Mouse (Mus musculus): ENCODE data around the gene Pqlc2. TPM values are rescaled to one million over a fixed set of nuclear protein-coding genes. Genes with fewer than 3 reads are reported as not detected.
A peak's percentile ranks its signal among the peaks of the same experiment; 100 is the strongest.

The Pqlc2 gene
- polyA plus RNA-seq, 1 experiment from 2014 or later, result 12.7 TPM

GRCm38 (mm10) chr4:139247966-139248365 lies 62.5 kb downstream of the Pqlc2 start:
- H3K9ac ChIP-seq (replicated peaks; ENCODE audit: low read depth, low read length), result no peak overlapping the region
- H3K9me3 ChIP-seq (ENCODE audit: control insufficient read depth, low read length), result no peaks in the 10 kb centered on the region
- H3K27me3 ChIP-seq (ENCODE audit: control insufficient read depth, insufficient read depth, low read length), result no peaks in the 10 kb centered on the region
- WGBS, result 75% methylated on average over 7 of the region's 7 CpGs
- H3K4me1 ChIP-seq (ENCODE audit: control insufficient read depth, insufficient read depth, low read length), result peaks cover 12% of the 10 kb centered on the region
- no peak overlapping the region for H3K4me3 ChIP-seq (ENCODE audit: low read depth, low read length)
- no peak overlapping the region for H3K27ac ChIP-seq (ENCODE audit: low read depth, low read length)
- no peaks in the 10 kb centered on the region for H3K36me3 ChIP-seq (ENCODE audit: control insufficient read depth, insufficient read depth, low read length)
- H3K4me2 ChIP-seq (ENCODE audit: low read depth, low read length), result no peak overlapping the region
- no peak for ATAC-seq (ENCODE audit: low read depth)

- 0 out of 2 replicates have a peak, but pooled peaks have one; percentile 44 for ATAC-seq (ENCODE audit: low read depth)
- H3K27ac ChIP-seq (ENCODE audit: low read depth, low read length), result peak overlapping the region; percentile 57
- no peaks in the 10 kb centered on the region for H3K27me3 ChIP-seq (ENCODE audit: control insufficient read depth, insufficient read depth, low read length)
- WGBS, result 35% methylated on average over 7 of the region's 7 CpGs
- no peak overlapping the region for H3K4me2 ChIP-seq (ENCODE audit: low read depth, low read length)
- H3K36me3 ChIP-seq (ENCODE audit: control insufficient read depth, insufficient read depth, low read length), result no peaks in the 10 kb centered on the region
- peaks cover 12% of the 10 kb centered on the region for H3K4me1 ChIP-seq (ENCODE audit: control insufficient read depth, insufficient read depth, low read length)
- no peaks in the 10 kb centered on the region for H3K9me3 ChIP-seq (ENCODE audit: control insufficient read depth, low read length)
- H3K4me3 ChIP-seq (ENCODE audit: low read depth, low read length), result no peak overlapping the region
- H3K9ac ChIP-seq (replicated peaks; ENCODE audit: low read depth, low read length), result no peak overlapping the region
Measured at GRCm38 (mm10) chr4:139246130-139246877, 64.2 kb downstream of the Pqlc2 start.

- ATAC-seq (ENCODE audit: low read depth), result no peak
- Histone ChIP-seq H3K9ac (replicated peaks; ENCODE audit: low read depth, low read length) (no peak overlapping the region), H3K4me3 (ENCODE audit: low read depth, low read length) (no peak overlapping the region), H3K36me3 (ENCODE audit: control insufficient read depth, insufficient read depth, low read length) (peaks cover 6% of the 10 kb centered on the region; the same call in 1 of the 2 replicates), H3K9me3 (ENCODE audit: control insufficient read depth, low read length) (no peaks in the 10 kb centered on the region), H3K4me2 (ENCODE audit: low read depth, low read length) (no peak overlapping the region), H3K27me3 (ENCODE audit: control insufficient read depth, insufficient read depth, low read length) (no peaks in the 10 kb centered on the region), H3K4me1 (ENCODE audit: control insufficient read depth, insufficient read depth, low read length) (peaks cover 12% of the 10 kb centered on the region), H3K27ac (ENCODE audit: low read depth, low read length) (peak overlapping the region; percentile 16; the same call in 1 of the 2 replicates)
- WGBS, result 83% methylated on average over 2 of the region's 2 CpGs
Measured at GRCm38 (mm10) chr4:139245534-139245933, 65.0 kb downstream of the Pqlc2 start.

GRCm38 (mm10) chr4:139244766-139245165 lies 65.7 kb downstream of the Pqlc2 start:
- Histone ChIP-seq H3K4me3 (ENCODE audit: low read depth, low read length) (no peak overlapping the region), H3K4me1 (ENCODE audit: control insufficient read depth, insufficient read depth, low read length) (peaks cover 12% of the 10 kb centered on the region), H3K36me3 (ENCODE audit: control insufficient read depth, insufficient read depth, low read length) (peaks cover 9% of the 10 kb centered on the region; the same call in 1 of the 2 replicates), H3K4me2 (ENCODE audit: low read depth, low read length) (no peak overlapping the region), H3K27me3 (ENCODE audit: control insufficient read depth, insufficient read depth, low read length) (no peaks in the 10 kb centered on the region), H3K27ac (ENCODE audit: low read depth, low read length) (no peak overlapping the region), H3K9ac (replicated peaks; ENCODE audit: low read depth, low read length) (no peak overlapping the region), H3K9me3 (ENCODE audit: control insufficient read depth, low read length) (no peaks in the 10 kb centered on the region)
- ATAC-seq (ENCODE audit: low read depth), result no peak
- 86% methylated on average over 5 of the region's 6 CpGs for WGBS

GRCm38 (mm10) chr4:139244176-139244575 lies 66.3 kb downstream of the Pqlc2 start:
- WGBS, result 61% methylated on average over 3 of the region's 3 CpGs
- no peak overlapping the region for H3K4me2 ChIP-seq (ENCODE audit: low read depth, low read length)
- no peak overlapping the region for H3K27ac ChIP-seq (ENCODE audit: low read depth, low read length)
- no peak for ATAC-seq (ENCODE audit: low read depth)
- peaks cover 14% of the 10 kb centered on the region; the same call in 1 of the 2 replicates for H3K36me3 ChIP-seq (ENCODE audit: control insufficient read depth, insufficient read depth, low read length)
- no peak overlapping the region for H3K9ac ChIP-seq (replicated peaks; ENCODE audit: low read depth, low read length)
- H3K4me3 ChIP-seq (ENCODE audit: low read depth, low read length), result no peak overlapping the region
- peaks cover 12% of the 10 kb centered on the region for H3K4me1 ChIP-seq (ENCODE audit: control insufficient read depth, insufficient read depth, low read length)
- no peaks in the 10 kb centered on the region for H3K9me3 ChIP-seq (ENCODE audit: control insufficient read depth, low read length)
- no peaks in the 10 kb centered on the region for H3K27me3 ChIP-seq (ENCODE audit: control insufficient read depth, insufficient read depth, low read length)

Small RNAs within 50 kb of the gene (microRNA-seq; reads per million reads assigned to microRNA genes)
- gene Gm24245 (1.4 reads per million), gene Gm25732 (not detected)

Other genes starting within 250 kb of the Pqlc2 start
- gene Htr6, start 235.1 kb downstream of the Pqlc2 start, polyA plus RNA-seq (2014; fragmentation: Nextera tagmentation; extraction: Ambion mirVana), result 0.52 and 1.4 TPM in 2 replicates
- gene Nbl1, start 217.7 kb downstream of the Pqlc2 start, polyA plus RNA-seq (2014; fragmentation: Nextera tagmentation; extraction: Ambion mirVana), result 26.3 and 55.9 TPM in 2 replicates
- gene Minos1, start 179.6 kb downstream of the Pqlc2 start, polyA plus RNA-seq (2014; fragmentation: Nextera tagmentation; extraction: Ambion mirVana), result 415 and 417 TPM in 2 replicates
- 218 and 249 TPM in 2 replicates for gene Capzb, start 117.8 kb downstream of the Pqlc2 start, polyA plus RNA-seq (2014; fragmentation: Nextera tagmentation; extraction: Ambion mirVana)
- gene Akr7a5, start within 50 bp of the Pqlc2 start, polyA plus RNA-seq (2014; fragmentation: Nextera tagmentation; extraction: Ambion mirVana), result 52.8 and 55.5 TPM in 2 replicates
- gene Mrto4, start 41.9 kb upstream of the Pqlc2 start, polyA plus RNA-seq (2014; fragmentation: Nextera tagmentation; extraction: Ambion mirVana), result 73.2 and 77.4 TPM in 2 replicates
- gene Emc1, start 41.9 kb upstream of the Pqlc2 start, polyA plus RNA-seq (2014; fragmentation: Nextera tagmentation; extraction: Ambion mirVana), result 42.4 and 44.8 TPM in 2 replicates
- gene Ubr4, start 41.9 kb upstream of the Pqlc2 start, polyA plus RNA-seq (2014; fragmentation: Nextera tagmentation; extraction: Ambion mirVana), result 99.2 and 109 TPM in 2 replicates
- gene Iffo2, start 219.8 kb upstream of the Pqlc2 start, polyA plus RNA-seq (2014; fragmentation: Nextera tagmentation; extraction: Ambion mirVana), result 7.2 TPM in 2 replicates